In genomic region chr14:19674046-19674445, GRCm38 (mm10) we compare ENCODE assay signal across 28 mouse cellular contexts.
"Had no signal": no experiment of that assay in that cellular context is flagged by ENCODE, and none has a peak within 500 bp of the region (broad histone marks: within the 10 kb centered on the region; RNA-seq: fewer than 3 reads in every experiment).

No protein-coding gene starts in this region.

- DNase-seq: cerebellum, adult 8-10 months; cerebellum, adult 9-10 months; cerebellum, adult 9-11 months; cerebellum, postnatal 10 days; cerebellum, postnatal 14 days; cerebellum, postnatal 25 days; cerebellum, postnatal 36 days; embryo, embryonic 11 days; forebrain, postnatal 0 days; gastrocnemius, adult 2 months; gastrocnemius, postnatal 10 days; gastrocnemius, postnatal 14 days; gastrocnemius, postnatal 25 days; gastrocnemius, postnatal 36 days; heart, adult 11 months; heart, adult 18-20 months; heart, adult 2 months had no signal

- H3K9ac ChIP-seq: embryonic facial prominence, embryonic 12.5 days; embryonic facial prominence, embryonic 13.5 days; embryonic facial prominence, embryonic 15.5 days; forebrain, embryonic 12.5 days; forebrain, embryonic 13.5 days; forebrain, embryonic 15.5 days; forebrain, postnatal 0 days had no signal

- H3K36me3 ChIP-seq: embryonic facial prominence, embryonic 10.5 days; embryonic facial prominence, embryonic 12.5 days; embryonic facial prominence, embryonic 13.5 days; embryonic facial prominence, embryonic 15.5 days; forebrain, embryonic 10.5 days; forebrain, embryonic 12.5 days; forebrain, embryonic 15.5 days had no signal

- H3K4me2 ChIP-seq: embryonic facial prominence, embryonic 12.5 days; embryonic facial prominence, embryonic 13.5 days; embryonic facial prominence, embryonic 15.5 days; forebrain, embryonic 12.5 days; forebrain, embryonic 13.5 days; forebrain, embryonic 15.5 days had no signal

- H3K9me3 ChIP-seq: embryonic facial prominence, embryonic 10.5 days; embryonic facial prominence, embryonic 12.5 days; embryonic facial prominence, embryonic 13.5 days; embryonic facial prominence, embryonic 15.5 days; forebrain, embryonic 10.5 days; forebrain, embryonic 12.5 days; forebrain, embryonic 13.5 days; forebrain, embryonic 15.5 days had no signal

- H3K4me1 ChIP-seq: embryonic facial prominence, embryonic 10.5 days; embryonic facial prominence, embryonic 12.5 days; embryonic facial prominence, embryonic 13.5 days; embryonic facial prominence, embryonic 15.5 days; forebrain, embryonic 10.5 days; forebrain, embryonic 12.5 days; forebrain, embryonic 13.5 days; forebrain, embryonic 15.5 days had no signal

- ATAC-seq: forebrain, embryonic 13.5 days; forebrain, embryonic 14.5 days; forebrain, embryonic 15.5 days; forebrain, embryonic 16.5 days; forebrain, postnatal 0 days had no signal

- H3K27ac ChIP-seq: embryonic facial prominence, embryonic 10.5 days; embryonic facial prominence, embryonic 12.5 days; embryonic facial prominence, embryonic 13.5 days; embryonic facial prominence, embryonic 15.5 days; forebrain, embryonic 10.5 days; forebrain, embryonic 12.5 days; forebrain, embryonic 13.5 days; forebrain, embryonic 15.5 days; gastrocnemius, adult 2 months; heart, adult 2 months had no signal

- H3K27me3 ChIP-seq: embryonic facial prominence, embryonic 12.5 days; embryonic facial prominence, embryonic 13.5 days; embryonic facial prominence, embryonic 15.5 days; forebrain, embryonic 12.5 days; forebrain, embryonic 13.5 days; forebrain, embryonic 15.5 days had no signal

- H3K4me3 ChIP-seq: embryonic facial prominence, embryonic 10.5 days; embryonic facial prominence, embryonic 12.5 days; embryonic facial prominence, embryonic 13.5 days; embryonic facial prominence, embryonic 15.5 days; erythroblast, embryonic 14.5 days; forebrain, embryonic 10.5 days; forebrain, embryonic 12.5 days; forebrain, embryonic 13.5 days; forebrain, embryonic 15.5 days; gastrocnemius, adult 2 months; heart, adult 2 months had no signal
